Mouse (Mus musculus): ENCODE data around the gene Cox6a2.

The Cox6a2 gene

DNA sequence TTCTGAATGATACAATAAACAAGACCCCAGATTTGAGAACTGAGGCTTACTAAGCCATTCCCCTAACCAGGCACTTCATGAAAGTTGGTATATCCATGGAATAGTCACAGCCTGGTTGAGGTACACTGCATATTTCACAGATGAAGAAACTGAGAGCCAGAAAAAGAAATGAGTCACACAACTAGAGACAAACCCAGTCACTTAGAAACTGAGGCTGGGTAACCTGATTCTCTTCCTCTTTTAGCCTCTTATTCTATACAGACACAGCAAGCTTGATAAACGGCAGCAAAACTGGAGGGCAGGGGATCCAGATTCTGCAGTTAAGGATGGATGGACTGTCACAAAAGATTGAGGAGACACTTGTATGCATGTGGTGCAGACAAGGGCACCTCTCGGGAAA lies 28.6 kb upstream of the Cox6a2 start:
- peak; percentile 61 for DNase-seq

DNA sequence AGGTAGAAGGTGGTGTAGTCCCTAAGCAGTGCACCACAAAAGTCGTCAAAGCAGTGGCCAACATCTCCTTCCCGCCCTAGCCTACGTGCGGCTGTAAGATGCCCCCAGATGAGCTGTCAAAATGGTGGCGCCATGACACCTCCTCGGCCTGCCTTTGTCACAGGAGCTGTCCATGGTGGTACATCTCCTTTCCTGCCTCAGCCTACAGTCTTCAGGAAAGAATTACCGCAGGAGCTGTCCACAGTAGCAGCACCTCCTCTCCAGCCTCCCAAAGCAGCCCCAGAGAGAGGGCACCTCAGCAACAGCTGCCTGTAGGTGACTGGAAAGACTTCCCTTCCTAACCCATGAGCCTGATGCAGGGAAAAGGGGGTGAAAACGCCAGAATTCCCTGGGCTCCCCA lies 25.6 kb upstream of the Cox6a2 start:
- peak; percentile 79 for DNase-seq

DNA sequence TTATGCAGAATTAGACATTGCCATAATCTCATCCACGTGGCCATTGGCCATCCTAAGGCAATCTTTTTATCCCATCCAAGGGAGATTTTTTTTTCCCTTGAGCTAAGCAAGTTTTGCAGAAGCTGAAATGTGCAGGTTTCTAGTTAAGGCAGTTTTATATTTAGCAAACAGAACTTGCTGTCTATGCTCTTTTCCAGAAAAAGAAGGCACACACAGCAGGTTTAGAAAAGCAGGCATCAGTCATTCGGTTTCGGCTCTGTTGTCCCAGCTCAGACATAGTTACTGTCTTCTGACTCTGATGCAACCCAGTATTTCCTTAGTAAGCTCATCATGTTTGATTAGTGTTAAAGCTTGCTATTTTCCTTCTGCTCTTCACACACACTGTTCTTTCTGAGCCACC lies 14.7 kb upstream of the Cox6a2 start:
- peak; percentile 92 for DNase-seq

DNA sequence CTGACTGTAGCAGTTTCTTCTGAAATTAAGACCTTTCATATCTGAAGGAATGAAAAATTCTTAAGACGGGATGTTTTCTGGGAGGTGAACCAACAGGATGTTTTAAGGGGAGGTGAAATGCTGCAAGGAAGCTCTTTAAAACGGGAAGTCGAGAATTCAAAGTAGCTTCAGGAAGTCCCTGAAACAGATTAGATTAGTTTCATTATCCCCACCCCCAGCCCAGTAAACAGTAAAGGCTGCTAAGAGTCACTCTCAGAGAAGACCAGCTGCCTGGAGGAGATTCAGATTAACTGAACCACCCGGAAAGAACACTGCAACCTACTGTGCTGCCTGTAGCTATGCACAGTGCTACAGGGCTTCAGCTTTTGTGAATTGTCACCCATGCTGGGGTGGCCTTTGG lies 13.8 kb upstream of the Cox6a2 start:
- DNase-seq = no peak

DNA sequence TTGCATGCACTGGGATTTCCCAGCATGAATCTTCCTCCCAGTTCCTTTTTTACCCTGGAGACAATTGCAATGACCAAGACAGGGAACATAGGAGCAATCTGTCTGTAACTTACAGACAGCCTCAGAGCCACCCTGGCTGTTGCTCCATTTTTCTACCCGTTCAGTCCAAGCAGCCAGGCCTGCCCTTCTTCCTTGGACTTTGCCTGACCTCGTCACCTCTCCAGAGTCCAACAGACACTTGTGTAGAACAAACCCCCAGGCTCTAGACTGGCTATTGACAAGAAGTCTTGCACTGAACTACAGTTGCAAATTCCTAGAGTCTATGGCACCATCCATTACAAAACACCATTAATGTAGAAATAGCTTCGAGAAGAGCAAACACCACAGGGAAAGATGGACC lies 3.6 kb upstream of the Cox6a2 start:
- DNase-seq = peak; percentile 81

DNA sequence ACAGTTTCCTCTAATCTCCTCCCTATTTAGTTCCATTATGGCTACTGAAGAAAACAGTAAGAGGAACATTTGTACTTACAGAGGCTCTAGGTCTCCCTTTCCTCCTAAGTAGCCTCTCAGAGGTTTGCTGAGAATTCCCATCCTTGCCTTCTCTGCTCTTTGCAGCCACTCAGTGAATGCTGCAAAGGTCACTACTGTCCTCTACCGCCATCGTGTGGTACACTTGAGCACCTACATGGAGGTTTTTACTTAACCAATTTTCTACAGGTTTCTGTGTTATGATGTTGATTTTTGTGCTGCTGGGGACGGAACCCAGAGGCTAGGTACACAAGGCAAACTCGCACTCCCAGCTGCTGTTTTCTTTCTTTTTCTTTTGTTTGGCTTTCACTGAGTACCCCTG lies 2.0 kb upstream of the Cox6a2 start:
- DNase-seq = peak; percentile 89

DNA sequence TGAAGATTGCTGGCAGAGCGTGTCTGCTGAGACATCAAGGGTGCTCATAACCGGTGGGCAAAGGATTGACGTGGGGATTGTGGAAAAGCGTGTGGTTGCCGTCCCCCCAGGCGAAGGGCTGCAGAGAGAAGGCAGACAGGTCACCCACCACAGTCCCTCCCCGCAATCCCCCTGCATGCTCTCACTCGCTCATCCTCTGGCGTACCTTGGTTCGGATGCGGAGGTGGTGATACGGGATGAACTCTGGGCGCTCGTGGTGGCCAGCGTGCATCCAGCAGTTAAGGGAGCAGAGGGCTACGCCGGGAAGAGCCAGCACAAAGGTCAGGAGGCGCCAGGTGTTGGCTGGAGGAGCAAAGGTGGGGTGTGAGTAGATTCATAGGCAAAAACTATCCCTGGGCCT lies 492 bp downstream of the Cox6a2 start:
- no peak for DNase-seq

DNA sequence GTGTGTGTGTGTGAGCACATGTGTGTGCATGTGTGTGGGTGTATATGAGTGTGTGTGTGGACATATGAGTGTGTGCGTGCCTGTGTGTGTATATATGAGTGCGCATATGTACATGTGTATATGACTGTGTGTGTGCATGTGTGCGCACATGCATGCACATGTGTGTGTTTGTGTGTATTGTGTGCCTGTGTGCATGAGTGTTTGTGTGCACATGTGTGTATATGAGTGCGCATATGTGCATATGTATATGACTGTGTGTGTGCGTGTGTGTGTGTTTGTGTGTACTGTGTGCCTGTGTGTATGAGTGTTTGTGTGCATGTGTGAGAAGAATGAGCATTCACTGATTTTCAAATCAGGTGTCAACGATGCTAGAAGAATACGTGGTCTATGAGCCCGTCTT lies 2.0 kb downstream of the Cox6a2 start:
- DNase-seq = peak; percentile 80

DNA sequence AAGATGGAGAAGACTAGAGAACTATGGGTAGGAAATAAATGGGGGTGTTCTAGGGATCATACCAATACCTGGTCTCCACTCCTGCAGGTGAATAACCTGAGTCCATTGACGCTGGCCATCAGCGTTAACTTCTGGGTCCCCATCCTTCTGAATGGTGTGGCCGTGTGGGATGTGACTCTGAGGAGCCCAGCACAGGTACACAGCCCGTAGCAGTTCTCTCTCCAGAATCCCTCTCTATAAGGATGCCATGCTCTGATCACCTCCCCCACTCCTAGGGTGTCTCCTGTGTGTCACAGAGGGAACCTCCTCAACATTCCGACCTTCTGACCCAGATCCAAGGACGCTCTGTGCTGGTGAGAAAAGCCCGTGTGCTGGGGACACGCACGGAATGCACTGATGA lies 3.1 kb downstream of the Cox6a2 start:
- peak; percentile 91 for DNase-seq

DNA sequence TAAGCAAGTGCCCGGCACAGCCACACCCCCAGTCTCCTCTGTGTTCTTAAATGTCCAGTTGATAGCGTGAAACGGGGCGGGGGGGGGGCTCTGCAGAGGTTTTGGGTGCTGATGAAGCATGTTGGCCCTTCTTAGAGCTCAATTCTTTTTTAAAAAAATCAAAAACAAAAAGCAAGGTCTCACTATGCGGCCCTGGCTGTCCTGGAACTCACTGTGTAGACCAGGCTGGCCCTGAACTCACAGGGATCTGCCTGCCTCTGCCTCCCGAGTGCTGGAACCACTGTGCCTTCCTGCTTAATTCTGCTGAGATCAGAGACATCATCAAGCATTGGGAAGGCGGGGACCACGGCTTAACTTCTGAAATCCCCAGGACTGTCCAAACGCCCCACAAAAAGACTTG lies 4.6 kb downstream of the Cox6a2 start:
- DNase-seq = peak; percentile 72

DNA sequence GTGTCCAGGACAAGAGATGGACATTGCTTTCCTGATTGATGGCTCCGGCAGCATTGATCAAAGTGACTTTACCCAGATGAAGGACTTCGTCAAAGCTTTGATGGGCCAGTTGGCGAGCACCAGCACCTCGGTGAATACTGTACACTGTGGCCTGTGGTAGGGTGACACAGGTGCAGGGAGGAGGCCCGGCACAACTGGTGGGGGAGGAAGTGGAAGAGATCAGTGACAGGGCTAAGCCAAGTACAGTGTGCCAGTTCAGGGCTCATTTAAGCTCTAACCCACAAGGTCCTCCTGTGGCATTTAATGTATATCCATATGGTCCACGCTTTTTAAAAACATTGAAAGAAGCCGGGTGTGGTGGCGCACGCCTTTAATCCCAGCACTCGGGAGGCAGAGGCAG lies 24.5 kb downstream of the Cox6a2 start:
- DNase-seq = peak; percentile 67

DNA sequence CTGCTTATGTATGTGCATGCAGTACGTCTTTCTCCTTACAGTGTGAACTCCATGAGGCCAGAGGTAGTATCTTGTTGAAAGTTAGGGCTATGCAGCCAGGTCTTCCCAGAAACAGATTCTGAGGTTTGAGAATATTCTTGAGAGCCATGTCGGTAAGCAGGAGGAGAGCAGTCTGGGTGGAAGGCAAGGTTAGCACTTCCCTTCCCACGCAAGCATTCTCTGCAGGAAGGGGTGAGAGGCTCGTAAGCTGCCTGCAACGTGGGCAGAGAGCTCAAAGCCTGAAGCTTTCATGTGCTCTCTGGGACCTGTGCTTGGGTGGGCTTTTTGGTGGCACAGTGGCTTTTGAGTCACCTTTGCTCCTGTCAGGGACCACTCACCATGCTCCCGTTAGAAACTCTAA lies 25.6 kb downstream of the Cox6a2 start:
- peak; percentile 49 for DNase-seq

DNA sequence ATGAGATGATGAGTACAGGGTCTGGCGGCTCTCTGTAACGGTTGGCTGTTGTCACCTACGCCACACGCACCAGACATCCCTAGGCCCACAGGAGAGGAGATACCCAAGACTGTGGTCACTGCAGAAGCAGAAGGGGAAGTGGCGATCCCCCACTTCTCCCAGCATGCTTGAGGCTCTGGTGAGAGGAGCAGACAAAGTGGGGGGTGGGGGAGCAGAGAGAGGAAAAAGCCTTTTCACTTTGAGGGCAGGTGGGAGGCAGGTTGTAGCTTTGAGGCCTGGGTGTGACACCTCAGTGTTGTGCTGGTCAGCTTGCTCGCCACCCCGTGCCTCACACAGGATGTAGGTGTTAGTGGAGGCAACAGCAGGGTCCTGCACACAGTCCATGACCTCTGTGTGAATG lies 26.1 kb downstream of the Cox6a2 start:
- DNase-seq = peak; percentile 78

DNA sequence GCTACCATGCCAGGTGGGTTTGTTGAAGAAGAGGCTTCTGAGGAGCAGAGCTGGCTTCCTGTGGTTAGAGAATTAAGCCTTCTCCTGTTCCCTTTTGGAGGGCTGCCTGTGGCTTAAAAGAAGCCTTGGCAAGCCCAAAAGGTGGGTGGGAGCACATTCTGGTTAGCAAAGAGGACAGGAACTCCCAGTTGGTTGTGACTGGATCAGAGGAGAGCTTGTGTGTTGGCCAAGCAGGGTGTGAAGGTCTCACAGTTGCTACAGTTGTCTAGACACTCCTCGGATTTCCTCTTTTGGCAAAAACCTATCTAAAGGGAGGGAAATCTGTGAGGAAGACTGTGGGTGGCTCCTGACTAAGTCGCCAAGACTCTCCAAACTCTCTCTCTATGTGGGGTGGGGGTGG lies 27.8 kb downstream of the Cox6a2 start:
- DNase-seq = peak; percentile 84

DNA sequence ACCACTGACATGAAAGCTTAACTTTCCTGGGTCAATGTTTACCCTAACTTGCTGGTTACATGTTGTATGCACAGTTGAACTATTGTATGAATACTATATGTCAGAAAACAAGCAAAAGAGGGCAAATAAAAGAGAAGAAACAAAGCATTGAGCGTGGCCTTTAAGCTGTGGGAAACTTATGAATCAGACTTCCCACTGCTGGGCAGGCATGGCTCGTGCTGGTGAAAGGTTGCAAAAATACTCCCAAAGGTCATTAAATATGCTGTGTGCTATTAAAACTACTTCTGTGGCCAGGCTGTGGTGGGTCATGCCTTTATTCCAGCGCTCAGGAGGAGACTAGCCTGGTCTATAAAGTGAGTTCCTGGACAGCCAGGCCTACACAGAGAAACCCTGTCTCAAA lies 36.2 kb downstream of the Cox6a2 start:
- peak; percentile 31 for DNase-seq

DNA sequence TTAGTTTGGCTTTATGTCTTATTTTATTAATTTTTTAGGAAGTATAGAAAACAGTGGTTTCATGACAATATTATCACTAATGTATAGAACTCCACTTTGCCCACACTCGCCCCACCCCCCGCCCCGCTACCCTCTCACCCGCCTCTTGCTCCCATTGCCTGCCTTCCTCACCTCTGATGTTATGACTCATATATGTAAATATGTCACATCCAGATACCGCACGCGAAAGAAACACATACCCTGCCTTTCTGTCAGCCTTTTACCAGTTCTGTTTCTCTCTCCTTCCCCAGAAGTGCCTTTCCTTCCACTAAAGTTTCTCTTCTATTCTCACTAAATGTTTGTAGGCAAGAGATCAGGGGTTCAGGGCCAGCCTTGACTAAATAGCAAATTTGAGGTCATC lies 39.8 kb downstream of the Cox6a2 start:
- peak; percentile 22 for DNase-seq

DNA sequence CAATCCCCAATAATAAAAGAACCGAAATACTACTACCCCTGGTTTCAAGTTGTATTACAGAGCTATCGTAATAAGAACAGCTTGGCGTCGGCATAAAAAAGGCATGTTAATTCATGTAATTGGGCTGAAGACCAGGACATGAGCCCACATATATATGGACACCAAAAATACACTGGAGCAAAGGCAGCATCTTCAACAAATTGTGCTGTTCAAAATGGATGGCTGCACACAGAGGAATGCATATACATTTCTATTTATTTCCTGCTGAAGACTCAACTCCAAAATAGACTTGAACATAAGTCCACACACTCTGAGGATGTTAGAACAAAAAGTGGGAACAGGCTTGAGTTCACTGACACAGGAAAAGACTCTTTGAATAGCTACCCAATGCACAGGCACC lies 42.2 kb downstream of the Cox6a2 start:
- no peak for DNase-seq

DNA sequence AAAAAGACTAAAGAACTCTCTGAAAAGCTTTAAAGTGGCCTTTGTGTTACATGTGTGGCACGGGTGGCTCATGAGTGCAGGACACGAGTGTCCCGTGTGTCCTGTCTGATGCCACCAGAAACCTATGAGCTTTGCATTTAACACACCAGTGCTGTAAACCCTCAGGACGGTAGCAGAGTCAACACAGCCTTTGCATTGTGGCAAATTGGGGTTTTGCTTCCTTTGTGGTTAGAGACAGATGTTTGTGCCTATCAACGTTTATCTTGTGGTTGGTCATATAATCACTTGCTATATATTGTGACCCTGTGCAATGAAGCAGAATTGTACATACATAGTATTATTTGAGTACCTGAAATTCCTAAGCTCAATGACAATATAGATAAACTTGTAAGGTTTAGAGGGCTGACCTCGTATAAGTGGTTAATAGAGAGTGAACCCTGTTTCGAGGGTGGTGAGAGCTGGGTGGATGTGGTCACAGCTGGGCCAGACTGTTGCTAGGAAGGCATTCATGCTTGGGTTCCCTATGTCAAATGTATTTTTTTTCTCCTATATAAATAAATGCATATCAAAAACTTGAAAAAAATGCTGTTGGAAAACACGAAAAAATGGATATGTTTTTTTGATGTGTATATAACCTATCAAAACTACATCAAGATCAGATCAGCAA lies 47.4 kb downstream of the Cox6a2 start:
- peak; percentile 42 for DNase-seq

All from heart, adult 11 months (tissue).